Mouse (Mus musculus) liver (tissue): ENCODE measurements around the gene Schip1.
A peak's percentile ranks its signal among the peaks of the same experiment; 100 is the strongest.

Experiments
- DNase-seq: peaks from one replicate; pipeline ENCODE4 v3.0.0-alpha.2; 2020; ENCODE audit warnings: mixed read lengths

Schip1 gene

DNA sequence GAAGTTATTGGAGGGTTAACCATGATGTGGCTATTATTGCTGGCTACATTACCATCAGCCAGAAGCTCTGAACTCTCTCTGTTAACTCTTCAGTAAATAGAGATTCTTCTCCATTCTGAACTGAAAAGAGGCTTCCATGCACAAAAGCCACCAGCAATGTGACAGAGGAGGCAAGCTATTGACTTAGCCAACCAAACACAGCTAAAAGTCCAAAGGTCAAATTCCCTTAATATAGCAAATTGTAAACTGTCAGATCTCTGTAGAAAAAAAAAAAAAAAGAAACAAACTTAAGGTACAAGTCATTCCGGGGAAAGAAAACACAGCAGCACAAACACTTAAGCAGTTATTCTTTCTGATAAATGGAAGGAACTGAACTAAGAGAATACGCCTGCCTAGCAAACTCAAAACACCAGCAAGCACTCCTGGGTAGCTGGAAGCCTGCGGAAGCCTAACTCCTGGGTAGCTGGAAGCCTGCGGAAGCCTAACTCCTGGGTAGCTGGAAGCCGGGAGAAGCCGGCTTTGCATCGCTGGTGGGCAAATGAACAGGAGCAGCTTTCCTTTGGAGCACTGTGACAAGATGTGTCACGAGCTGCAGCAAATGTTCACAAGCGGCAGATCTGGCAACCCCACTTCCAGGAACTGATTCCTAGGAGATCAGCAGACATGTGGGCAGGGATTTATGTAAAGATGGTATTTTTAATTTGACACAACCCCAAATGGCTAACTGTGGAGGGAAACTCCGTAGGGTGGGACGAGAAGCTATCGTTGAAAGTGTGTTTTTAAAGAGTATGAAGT, 528.7 kb downstream of the Schip1 start:
- DNase-seq: no peak

- no peak for DNase-seq
These were observed 530.8 kb downstream of the Schip1 start for GRCm38 (mm10) chr3:68595316-68595925.

DNA sequence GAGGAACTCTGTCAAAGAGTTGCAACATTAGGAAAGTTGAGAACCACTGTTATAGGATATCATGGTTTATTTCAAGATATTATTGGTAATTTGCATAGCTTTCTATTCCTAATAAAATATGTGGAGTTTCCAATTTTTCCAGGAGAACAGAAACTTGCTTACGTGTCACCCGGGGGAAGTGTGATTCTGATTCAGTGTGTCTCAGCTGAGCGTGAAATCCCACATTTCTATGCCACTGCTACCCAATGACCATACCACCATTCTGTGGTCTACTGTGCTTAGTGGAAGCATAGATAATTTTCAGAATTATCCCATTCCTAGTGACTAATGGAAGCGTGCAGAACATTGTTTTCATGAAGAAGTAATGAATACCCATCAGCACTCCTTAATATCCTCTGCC, 532.3 kb downstream of the Schip1 start:
- DNase-seq: no peak

DNA sequence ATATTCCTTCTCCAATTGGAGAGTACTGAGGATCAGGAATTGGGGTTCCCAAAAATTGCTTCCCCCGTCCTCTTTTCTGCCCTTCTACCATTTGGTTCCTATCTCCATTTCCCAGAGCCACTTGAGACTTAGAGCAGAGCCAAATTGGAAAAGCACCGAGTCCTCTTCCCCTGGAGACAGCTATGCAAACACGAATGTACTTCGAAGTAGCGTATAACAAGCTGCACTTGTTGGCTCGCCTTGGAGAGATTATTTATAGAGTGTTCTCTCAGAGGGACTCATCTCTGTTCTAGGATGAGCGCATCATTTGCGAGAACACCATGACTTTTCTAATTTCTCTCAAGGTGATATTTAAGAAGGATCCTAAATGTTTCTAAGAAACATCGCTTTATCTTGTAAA, 538.3 kb downstream of the Schip1 start:
- no peak for DNase-seq

DNA sequence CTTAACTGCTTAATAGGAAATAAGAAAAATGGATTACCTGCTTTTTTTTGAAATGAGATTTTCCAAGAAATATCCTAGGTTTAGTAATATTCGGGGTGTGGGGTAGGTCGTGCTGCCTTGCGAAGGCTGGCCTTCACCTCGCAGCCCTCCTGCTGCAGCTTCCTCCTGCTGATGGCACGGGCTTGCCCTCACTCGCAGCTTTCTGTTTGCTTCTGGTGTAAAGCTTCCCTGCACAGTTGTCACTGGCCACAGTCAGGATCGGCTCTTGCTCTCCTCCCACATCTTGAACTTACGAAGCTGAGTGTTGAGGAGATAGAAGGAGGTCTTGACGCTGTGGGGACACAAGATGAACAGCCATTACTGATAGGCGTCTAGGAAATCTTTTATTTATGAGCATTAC, 539.9 kb downstream of the Schip1 start:
- DNase-seq: no peak

GRCm38 (mm10) chr3:68604962-68605361, 540.4 kb downstream of the Schip1 start:
- DNase-seq: no peak

DNA sequence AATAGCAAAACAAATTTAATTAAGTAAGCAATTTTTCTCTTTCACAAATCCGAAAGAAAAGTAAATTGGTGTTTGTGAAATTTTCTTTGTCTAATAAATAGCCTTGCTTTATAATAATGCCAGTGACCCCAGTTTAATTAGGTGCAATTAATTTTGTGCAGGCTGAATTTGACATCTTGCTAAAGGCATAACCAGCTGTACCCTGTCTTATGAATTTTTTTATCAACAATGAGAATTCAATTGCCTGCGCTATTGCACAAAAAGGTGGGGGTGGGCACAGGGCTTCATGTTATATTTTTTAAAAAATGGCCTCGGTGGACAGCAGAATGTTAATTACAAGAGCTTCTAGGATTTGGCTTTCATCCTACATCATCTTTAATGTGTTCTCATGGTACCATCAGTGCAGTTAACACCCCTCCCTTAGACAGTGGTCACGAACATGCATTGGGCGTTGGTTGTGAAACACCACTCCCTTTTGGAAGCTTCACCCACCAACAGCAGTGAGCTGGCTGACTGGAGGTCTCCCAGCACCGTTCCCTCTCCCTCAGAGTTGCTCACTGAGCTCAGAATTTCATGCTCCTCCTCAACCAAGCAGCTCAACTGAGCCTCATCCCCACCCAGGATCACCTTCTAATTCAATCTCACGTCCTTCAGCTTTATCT, 541.5 kb downstream of the Schip1 start:
- DNase-seq: no peak

DNA sequence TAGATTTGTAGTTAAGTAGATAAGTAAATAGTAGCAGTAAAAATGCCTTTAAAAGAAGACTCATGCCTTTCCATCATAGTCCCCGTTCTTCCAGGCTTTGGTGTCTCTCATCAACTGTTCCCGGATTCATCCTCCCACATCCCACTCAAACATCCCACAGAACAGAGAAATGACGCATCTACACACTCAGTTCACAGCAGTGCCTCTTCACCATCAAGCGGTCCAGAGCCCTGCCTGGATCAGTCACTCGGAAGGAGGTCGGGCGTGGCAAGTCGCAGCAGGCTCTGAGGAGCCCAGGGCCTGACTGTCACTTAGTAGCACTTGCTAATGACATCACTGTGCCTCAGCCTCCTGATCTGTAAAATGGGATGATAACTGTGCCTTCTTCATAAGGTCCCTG, 542.1 kb downstream of the Schip1 start:
- DNase-seq: no peak

DNA sequence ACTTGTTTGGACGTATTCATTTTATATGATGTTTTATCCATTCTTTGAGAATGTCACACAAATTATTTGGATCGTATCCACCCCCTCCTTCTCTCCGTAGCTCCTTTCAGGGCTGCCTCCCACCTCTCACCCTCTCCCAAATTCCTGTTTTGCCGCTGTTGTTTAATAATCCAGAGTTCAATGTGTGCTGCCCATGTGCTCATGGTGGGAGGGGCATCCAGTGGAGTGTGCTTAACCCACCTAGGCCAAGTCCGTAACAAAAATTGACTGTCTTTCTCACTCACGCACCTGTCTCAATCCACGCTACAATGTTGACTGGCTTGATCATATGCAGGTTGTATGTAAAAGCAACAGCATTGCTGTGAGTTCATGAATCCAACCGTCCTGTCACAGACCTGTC, 542.7 kb downstream of the Schip1 start:
- no peak for DNase-seq

DNA sequence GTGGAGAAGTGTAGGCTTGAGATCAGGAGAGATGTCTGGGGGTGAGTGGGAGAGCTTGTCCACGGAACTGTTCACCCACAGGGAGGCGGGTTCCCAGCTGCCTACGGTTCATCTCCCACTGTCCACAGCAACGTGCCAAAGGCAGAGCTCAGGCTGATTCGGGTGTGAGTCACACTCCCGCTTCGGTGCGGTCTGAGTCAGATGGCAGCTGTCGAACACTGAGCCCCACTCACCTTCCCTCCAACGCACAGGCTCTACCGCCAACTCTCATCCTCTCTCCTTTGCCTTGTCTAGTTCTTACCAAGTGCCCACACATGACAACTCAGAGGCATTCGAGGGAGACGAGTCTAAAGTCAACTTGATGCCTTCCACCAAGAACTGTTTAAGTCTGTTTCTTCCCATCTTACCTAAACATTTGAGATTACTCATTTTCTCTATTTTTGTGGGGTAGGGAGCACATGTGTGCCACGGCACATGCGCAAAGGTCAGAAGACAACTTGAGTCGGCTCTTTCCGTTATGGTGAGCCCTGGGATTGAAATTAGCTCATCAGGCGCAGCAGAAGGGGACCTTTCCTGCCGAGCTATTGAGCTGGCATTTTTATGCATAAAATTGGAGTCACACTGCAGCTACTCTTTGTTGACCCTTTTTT, 544.4 kb downstream of the Schip1 start:
- no peak for DNase-seq

DNA sequence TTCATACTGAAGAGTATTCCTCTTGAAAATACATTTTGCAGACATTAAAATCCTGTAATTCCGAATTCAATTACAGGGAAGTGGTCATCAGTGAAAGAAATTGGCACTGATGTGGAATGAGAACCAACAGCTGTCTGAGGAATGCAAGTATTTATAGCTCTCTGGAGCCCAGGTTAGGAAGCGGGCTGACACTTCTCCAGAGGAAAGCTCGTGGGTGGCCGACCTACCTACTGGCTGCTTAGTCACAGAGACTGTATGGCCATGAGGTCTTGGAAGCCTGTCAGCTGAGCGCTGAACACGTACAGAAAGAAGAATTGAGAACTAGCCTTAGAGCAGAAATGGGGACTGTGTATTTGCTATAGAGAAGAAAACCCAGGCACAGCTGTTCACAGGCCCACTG, 545.4 kb downstream of the Schip1 start:
- no peak for DNase-seq

DNA sequence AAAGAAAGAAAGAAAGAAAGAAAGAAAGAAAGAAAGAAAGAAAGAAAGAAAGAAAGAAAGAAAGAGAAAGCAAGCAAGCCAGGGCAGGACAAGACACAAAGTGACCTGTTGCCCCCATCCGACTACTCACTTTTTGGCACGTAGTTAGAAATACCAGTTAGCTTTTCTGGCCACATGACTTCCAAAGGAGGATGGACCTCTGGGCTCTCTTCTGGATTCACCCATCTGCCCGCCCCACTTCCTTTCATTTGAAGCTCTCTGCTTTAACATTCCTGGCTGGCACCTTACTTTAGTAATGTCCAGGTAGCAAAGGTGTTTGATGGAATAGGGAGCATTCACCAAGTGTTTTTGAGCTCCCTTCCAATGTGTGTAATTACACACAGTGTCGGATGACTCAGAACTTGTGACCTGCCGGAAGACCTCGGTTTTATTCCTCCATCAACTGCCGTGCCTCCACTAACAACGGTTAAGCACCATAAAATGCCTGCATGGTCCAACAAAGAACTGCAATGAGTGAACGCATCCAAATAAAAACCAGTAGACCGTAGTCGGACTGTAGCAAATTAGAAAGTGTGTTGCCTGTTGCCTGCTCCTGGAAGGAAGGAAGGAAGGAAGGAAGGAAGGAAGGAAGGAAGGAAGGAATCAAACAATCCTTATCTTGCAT, 546.1 kb downstream of the Schip1 start:
- DNase-seq: no peak

DNA sequence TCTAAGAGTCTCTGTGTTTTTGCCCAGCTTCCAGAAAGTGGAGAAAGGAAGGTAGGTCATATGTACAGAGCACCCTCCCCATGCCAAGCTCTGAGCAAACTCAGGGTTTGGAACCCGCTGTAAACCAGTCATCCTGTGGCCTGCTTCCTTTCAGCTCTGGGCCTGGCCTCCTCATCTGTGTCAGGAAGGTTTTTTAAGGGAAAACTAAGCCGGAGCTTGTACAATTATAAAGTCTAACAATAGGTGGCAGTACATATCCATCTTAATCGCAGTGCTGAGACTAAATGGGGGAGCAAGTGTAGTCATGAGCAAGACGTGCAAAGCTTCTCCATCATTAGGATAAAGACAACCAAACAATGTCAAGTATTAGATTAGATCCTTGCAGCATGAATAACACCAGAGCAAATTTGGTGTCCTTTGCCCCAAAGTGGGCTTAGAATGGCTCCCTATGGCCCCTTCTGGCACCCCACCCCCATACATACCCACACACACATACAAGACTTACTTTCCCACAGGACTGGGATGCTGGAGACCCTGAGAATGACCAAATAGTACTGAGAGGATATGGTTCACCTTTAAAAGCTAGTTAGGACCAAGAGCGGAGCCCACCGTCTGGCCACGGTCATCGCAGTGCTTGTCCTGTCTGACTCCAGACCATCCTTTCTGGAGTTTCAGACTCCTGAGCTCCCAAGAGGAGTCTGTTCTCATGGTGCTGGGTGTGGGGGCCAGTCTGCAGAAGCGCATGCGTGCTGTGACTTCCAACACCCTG, 550.6 kb downstream of the Schip1 start:
- no peak for DNase-seq

GRCm38 (mm10) chr3:68616363-68616762, 551.8 kb downstream of the Schip1 start:
- peak; percentile 49 for DNase-seq

DNA sequence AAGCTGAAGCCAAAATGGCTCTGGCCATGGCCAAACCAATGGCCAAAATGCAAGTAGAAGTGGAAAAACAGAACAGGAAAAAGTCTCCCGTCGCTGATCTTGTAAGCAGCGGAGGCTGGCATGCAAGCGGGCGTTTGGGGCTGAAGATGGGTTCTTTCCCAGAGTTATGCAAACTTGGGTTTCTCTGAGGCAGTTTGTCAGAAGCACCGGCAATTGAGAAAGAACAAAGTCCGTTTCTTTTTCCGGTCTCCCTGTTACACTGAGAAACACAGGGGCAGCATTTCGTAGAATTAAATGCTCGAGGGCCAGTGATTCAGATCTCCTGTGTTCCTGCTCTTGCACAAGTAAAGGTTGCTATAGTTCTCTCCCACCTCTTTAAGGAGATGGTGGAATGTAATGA, 553.1 kb downstream of the Schip1 start:
- no peak for DNase-seq

GRCm38 (mm10) chr3:68619097-68619496, 554.5 kb downstream of the Schip1 start:
- DNase-seq: no peak

DNA sequence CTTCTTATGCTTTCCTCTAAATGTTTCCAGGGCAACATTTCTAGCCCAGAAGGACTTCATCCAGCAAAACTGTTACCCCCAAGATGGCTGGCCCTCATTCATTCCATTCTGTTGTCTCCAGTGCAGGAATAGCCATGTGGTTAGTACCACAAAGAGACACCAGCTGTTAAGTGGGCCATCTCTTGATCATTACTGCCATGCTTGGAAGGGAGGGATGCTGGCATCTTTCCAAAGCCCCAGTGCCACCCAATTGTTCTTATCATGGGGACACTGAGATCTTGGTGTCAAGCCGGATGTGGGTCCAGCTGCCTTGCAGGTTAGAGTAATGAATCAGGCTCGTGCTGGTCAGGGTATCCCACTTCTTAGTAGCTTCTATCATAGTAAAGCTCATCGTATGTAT, 557.4 kb downstream of the Schip1 start:
- no peak for DNase-seq

- no peak for DNase-seq
These were observed 558.4 kb downstream of the Schip1 start for GRCm38 (mm10) chr3:68623036-68623435.

DNA sequence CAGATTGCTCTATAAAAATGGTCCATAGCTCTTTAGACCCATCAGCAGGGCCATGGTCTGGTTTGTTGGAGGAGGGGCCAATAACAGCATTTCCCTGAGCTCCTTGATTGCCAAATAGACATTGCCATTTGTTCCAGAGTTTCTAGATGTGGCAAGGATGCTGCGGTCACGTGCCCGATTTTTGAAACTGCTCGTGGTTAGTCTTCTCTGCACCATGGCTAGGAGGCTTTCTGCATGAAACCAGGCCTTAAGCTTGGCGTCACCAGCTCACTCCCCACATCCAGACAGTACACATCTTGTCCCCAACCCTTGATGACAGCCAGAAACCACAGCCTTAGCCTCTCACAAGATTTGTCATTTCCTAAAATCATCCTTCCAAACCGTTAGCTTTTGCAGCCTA, 559.9 kb downstream of the Schip1 start:
- DNase-seq: no peak

GRCm38 (mm10) chr3:68630261-68630660, 565.7 kb downstream of the Schip1 start:
- no peak for DNase-seq

DNA sequence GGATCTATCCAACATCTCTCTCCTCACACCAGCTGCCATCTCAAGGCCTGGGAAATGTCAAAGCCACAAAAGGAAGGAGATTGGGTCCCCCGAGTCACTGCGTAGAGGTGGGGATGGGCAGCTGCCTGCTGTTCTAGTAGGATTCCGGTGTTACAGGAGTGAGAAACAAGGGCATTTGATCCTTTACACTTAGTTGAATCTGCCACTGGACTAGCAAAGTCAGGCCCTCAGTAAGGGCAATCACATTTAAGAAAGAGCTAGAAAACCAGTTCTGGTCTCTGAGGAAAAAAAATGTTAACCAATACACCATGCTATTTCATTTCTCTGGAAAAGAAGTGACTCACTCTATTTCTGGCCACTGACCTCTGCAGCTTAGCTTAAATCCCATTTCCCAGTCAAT, 566.2 kb downstream of the Schip1 start:
- DNase-seq: no peak

DNA sequence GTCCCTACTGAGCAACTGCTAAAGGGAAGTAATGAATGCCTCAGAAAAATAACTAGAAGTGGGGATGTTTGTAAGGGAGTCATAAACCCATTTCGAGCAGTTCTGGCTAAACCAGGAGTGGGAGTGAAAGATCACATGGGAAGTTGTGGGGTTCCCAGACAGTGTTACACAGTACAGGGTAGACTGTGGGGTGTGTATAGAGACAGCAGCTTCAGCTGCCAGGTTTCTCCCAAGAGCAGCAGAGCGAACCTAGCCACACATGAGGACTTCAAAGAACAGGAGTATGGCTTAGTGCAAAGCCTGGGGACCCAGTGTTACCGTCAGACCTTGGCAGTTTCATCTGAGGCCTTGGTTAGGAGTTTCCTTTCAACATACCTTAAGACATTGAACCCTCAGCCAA, 568.1 kb downstream of the Schip1 start:
- DNase-seq: no peak
